Mouse (Mus musculus) common myeloid progenitor, adult 5-6 weeks (primary cell): ENCODE measurements around the gene Ntn5. TPM values are rescaled to one million over a fixed set of nuclear protein-coding genes. Genes with fewer than 3 reads are reported as not detected.

Source experiments
- ATAC-seq: replicated peaks from 2 replicates; pipeline ENCODE4 v1.8.0; 2016; ENCODE audit warnings: low read depth, mild to moderate bottlenecking, moderate TSS enrichment, inconsistent platforms; ENCODE audit not compliant: poor library complexity, severe bottlenecking
- total RNA-seq: library from RNA; stranded (forward); fragments of 200-1000, 187-1606 nt; gene quantifications from 2 replicates; pipeline ENCODE4 v1.2.3, GENCODE M21; 2017

The Ntn5 gene
- total RNA-seq, 1 experiment from 2014 or later = not detected

DNA sequence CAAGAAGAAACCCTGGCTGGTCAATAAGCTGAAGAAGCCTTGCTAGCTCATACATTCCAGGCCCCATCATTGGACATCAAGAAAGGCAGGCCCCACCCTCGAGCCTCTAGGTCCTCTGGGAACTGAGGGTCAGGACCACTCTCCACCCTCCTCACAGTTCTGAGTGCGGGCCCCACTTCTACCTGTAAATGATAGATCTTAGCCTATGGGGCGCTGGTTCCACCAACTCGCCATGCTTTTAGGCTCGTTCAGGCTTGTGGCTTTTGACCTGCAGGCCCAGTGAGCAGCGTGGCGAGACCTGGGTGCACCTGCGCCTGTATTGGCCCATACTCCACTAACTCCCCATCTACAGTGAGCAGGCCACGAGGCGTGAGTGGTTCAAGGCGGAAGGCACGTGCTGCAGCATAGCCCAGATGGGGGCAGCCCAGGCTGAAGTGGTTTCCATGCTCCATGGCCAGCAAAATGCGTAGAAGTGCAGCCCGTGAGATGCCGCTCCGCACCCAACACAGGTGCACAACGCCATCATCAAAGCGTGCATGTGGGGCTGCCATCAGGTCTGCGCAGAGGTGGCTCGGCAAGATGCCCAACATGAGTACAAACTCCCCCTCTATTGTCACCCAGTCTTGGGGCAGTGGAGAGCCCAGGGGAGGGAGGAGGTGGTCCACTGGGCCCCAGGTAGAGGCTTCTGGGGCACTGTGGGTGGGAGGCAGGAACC lies 26.8 kb downstream of the Ntn5 start:
- ATAC-seq = no peak

DNA sequence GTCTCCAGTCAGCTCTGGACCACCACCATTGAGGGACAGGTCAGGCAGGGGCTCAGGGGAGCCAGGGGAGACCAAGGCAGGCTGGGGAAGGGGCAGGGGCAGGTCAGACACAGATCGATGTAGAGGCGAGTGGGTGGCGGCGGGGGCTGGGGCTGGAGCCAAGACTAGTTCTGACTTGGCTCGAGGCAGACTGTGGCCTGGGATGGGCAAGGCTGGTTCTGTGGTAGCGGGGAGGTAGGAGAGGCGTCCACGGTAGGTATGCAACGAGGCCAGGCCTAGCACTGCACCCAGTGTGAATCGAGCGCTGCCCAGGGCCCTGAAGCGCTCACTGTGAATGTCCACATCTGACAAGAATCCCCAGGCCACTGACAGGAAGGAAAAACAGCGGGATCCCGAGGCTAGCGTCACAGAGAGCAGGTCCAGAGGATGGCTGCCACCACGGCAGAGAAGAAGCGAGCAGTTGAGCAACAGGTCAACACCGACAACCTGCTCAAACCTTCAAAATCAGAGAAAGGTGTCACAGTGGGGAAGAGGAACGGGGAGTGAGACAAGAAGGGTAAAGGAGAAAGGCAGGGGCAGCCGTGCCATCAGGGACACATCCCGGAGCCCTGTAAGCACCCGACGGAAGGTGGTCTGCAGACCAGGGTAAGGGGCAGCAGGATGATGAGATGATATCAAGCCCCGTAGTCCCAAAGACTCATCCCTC lies 27.6 kb downstream of the Ntn5 start:
- ATAC-seq = no peak

DNA sequence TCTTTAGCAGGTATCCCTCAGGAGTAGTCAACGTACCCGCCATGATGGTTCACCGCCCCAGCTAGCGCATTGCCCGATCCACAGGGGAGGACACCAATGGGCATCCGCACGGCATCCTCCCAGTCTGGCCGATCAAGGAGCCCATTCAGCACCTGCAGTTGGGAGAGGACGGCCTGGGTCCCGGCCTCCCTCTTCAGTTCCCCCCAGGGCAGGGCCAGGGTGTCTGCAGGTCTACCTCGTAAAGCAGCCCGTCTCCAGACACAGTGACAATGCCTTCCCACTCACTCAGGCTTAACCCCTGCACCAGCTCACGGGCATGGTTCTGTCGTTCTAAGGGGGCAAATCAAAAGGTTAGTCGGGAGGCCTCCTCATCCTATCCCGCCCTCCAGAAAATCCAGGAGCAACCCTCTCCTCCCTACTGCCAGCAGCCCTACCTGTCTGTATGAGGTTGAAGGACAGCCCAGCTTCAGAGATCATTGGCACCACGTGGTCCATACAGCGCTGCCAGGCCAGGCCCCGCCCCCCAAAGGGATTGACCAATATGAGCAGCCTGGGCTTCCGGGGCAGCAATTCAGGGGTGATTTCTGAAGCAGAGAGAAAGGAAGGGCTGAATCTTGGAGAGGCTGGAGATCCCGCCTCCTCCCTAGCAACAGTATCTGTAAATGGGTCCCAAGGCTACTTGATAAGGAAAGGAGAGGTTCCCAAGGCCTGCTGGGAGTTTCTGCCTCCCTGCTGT lies 28.4 kb downstream of the Ntn5 start:
- ATAC-seq = no peak

DNA sequence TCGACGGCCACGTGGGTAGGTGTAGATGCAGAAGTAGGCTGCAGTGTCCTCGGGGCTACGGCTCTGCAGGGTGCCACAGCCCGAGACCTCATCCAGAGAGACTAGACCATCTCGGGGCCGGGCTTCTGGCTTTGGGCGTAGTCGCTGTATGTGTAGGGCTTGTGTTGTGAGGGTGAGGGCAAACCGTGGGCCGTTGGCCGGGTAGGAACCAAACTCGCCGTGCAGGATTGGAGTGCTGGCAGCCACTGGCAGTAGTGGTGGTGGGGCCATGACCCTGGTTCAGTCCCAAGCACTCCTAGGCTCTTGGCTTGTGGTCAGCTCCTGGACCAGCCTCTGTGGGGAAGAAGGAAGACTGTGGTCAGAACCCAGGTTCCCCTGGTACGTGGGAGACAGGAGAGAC lies 29.6 kb downstream of the Ntn5 start:
- no peak for ATAC-seq

DNA sequence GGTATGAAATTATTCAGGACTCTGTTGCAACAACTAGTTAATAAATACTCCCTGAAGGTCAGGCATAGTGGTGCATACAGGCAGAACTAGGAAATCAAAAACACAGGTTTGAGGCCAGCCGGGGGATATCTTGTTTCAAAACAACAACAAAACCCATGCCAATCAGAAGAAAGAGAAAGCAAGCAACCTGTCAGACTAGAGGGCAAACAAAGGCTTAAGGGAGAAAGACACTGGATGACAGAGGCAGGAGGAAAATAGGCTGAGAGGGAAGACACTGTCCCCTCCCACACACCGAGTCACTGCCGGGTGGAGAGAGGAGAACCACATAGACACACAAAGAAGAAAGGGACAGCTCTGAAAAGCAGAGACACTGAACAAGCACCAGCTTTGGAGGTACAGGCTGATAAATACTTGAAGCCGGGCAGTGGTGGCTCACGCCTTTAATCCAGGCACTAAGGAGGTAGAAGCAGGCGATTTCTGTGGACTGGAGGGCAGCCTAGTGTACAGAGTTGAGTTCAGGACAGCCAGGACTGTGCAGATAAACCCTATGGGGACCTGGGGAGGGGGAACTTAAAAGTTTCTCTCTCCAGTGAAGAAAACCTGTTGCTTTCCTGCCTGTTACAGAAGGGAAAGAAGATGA lies 30.2 kb downstream of the Ntn5 start:
- no peak for ATAC-seq

DNA sequence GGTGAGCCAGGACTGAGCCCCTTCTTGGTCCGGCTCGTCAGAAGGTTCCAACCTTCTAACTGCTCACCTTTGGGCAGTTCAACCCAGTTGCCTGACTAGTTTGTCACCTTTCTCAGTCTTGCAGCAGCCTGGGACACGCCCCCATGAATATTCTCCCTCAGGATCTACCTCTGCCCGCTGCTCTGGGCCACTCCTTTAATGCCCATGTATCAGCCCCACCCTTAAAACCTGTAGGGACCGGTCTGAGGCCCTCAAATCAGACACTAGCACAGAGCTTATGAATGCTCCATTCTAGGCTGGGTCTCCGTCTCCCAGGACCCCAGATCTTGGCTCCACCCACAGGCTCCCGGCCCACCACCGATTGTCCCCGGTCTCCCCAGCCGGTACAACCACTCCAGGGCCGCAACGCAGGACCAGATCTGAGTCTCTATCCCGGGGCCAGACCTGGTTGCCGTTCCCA lies 30.8 kb downstream of the Ntn5 start:
- peak; percentile 0; the same call in 1 of the 2 replicates for ATAC-seq

DNA sequence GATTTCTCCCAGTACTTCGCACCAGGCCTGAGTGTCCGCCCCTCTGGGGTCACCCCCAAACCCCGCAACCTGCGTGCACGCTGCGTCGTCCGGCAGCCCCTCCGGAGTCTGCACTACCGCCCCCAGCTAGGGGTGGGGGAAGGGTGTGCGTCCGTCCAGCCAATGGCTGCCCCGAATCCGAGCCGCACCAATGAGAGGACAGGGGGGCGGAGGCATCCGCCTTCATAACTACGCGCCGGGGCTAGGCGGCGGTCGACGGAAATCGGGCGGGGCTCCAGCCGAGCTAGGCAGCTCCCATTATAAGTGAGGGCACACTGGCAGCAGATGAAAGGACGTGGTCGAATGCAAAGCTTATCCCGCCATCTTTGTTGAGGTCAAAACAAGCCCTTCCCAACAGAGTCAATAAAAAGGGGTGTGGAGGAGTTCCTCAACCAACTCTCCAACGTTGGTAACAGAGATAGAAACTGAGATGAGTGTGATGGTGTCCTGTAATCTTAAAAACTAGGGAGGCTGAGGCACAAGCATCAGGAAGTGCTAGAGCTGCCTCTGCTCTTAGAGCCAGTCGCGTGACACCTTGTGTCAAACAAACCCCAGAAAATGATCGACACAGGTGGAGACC lies 31.4 kb downstream of the Ntn5 start, which contains the start of gene Rpl18:
Gene Rpl18, plus strand, starts transcription at position 368 of the 619 bp plus-strand sequence.
- ATAC-seq = peak; percentile 74

DNA sequence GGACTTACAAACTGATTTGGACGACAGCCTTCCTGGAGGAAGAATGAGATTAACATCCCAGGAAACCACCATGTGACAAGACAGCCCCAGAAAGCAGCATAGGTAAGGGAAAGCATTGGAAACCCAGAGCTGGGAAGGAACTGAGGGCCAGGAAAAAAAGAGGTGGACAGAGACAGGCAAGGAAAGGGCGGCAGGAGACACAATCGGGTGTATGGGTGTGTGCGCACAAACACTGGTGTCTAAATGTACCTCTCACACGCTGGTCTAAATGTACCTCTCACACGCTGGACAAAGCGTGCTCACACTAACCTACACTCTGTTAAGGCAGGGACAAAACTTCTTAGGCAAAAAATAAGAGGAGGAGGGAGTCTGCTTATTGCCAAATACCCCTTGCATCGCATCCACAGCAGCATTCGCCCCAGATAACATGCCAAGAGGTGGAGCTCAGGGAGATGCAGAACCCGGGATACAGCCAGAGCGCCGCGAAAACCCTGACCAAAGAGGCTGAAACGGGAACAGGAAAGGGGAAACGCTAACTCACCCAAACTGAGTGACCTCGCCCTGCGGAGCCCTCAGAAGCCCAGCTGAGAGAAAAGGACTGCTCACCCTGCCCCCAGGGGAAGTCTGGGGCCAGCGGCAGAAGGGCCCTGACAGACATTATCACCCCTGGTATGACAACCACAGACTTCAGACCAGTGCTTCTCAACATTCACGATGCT lies 32.1 kb downstream of the Ntn5 start:
- peak; percentile 8 for ATAC-seq

DNA sequence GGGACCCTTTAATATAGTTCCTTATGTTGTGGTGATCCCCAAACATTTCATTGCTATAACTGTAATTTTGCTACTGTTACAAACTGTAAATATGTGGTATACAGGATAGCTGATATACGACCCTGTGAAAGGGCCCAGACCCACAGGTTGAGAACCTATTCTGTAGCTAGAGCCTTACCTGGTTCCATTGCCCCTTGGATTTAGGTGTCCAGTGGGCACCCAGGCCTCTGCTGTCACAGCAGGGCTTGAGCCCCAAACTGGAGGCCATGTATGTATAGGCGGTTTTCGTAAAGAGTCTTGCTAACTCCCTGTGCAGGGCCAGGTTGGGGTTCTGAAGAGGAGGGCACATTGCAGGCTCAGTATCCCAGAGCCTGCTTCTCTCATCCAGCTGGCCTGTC lies 32.6 kb downstream of the Ntn5 start:
- ATAC-seq = no peak

DNA sequence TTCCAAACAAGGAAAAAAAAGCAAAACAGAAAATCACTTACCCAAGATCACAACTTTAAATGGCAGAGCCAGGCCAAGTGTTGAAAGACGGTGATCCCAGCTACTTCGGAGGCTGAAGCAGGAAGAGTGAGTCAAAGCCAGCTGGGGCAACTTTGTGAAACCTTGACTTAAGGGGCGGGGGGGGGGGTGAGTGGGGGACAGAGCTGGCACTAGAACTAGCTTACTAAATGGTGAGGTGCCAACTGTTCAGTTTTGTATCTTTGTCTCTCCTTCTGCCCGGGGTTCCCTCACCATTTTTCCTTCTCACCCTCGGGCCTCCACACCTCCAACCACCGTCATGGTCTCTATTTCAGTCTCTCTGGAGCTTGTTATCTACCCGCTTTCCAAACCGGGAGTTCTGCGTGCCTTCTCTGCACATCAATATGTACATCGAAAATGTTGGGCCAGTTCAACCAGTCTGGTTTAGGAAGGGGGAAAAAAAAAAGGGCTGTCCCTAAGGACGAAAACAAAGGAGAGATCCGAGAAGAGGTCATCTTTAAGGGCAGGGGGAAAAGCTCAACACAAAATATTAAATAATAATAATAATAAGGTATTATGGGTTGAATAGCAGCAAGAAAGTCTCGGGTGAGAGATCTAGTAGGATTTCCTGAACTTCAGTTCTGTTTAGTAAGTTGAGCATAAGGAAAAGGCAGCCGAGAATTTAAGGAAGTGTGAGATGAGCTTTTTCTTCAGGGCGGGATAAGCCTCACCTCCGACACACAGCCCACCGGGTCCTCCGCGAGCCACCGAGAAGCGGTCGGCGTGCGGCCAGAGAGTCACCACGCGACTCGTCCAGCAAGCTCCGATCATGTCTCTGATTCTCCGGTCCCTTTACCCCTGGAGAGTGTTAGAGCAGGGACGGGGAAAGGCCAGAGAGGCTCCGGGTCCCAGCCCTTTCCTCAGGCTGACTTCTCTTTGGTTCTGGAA lies 33.4 kb downstream of the Ntn5 start:
- ATAC-seq = peak; percentile 26

DNA sequence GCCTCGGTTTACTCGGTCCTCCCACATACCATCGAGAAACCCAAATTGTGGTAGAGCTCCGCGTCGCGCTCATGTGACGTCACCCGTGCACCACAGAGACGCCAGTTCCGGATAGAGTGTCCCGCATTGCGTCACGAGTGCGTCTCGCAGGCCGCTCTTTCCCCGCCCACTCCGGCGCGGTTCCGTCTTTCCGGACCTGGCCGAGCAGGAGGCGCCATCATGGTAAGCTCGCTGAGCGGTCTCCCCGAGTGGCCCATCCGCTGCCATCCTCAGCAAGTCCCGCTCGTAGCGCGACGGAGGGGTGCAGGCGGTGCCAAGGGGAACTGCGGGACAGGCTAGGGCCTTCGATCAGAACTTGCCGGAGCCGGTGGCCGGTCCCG lies 34.1 kb downstream of the Ntn5 start, which contains the start of gene Sphk2:
Gene Sphk2, minus strand, starts transcription at position 85 of the 380 bp plus-strand sequence.
- ATAC-seq = peak; percentile 63

DNA sequence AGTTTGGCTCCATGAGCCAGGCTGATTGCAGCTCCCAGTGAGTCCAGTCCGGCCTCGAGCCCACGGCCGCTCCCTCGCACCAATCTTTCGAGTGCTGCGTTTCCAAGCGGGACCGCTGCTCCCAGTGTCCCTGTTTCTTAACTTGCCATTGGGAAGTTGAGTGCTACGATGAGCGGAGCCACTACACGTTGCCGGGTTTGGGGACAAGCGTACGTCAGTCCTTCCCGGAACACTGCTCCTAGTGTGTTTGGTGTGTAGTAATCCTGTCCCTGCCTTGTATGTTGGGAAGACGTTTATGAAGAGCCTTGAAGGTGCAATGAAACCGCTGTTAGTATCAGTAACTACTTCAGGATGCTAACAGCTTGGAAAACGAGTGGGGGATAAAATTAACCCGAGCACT lies 34.5 kb downstream of the Ntn5 start:
- ATAC-seq = no peak

DNA sequence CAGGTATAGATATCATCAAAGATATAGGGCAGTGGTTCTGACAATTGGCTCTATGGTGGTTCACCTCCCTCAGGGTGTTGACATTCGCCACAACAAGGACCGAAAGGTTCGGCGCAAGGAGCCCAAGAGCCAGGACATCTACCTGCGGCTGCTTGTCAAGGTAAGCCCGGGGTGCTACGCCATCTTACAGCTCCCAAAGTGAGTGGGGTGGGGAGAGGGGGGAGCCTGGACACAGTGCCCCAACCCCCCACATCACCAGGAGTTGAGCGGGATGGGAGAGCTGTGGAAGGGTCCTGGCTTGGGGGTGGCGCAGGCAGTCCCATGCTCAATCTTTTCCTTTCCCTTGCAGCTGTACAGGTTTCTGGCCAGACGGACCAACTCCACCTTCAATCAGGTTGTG lies 35.4 kb downstream of the Ntn5 start:
- ATAC-seq = no peak

DNA sequence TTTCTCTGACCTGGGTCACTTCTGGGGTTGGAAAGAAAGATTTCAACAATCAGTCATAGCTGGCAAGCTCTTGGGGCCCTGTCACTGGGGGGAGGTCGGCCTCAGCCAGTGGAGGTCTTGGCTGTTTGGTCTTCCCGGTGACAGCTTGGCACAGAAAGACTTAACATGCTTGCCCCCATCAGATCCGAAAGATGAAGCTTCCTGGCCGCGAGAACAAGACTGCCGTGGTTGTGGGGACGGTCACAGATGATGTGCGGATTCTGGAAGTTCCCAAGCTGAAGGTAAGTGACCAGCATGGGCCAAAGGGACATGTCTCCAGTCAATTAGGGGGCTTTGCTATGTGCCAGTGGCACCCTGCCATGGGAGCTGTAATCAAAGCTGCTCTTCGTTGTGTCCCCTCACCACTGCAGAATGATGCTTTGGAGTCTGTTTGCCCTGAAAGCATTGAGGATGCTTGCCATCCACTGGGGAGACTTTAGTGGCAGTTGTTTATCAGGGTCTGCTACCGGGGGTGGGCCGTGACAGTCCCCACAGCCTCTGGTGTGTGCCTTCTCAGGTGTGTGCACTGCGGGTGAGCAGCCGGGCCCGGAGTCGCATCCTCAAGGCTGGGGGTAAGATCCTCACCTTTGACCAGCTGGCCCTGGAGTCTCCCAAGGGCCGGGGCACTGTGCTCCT lies 36.1 kb downstream of the Ntn5 start:
- ATAC-seq = no peak

DNA sequence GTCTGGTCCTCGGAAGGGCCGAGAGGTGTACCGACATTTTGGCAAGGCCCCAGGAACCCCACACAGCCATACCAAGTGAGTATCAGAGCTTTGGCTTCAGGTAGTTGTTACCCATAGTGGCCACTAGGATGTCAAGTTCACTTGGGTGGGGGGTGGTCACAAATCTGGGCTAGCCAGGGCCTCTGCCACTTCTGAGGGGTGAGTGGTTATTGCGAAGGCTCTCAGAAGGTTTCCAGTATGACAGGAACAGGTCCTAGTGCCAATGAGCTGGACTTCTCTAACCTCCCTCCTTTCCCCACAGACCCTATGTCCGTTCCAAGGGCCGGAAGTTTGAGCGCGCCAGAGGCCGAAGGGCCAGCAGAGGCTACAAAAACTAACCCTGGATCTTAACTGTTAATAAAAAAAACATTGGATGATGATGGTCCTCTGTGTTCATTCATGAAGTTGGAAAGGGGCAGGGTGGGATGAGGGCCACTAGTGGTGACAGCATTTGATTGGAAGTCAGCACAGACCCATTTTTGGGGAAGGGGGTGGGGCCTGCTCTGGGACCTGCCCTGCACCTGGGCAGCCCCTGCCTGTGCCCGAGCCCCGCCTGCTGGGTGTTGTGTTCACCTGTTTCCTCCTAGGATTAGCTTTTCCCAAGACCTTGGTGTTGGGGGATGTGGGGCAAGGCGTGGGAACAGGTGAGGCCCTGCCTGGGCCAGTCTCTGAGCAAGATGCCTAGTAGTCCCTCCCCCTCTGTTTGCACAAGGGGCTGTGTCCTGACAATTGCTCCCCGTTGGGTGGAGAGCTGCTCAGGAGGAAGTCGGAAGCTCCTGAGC lies 36.8 kb downstream of the Ntn5 start, which contains the start of gene Fam83e:
Gene Fam83e, plus strand, starts transcription at position 800 of the 821 bp plus-strand sequence.
- no peak for ATAC-seq

DNA sequence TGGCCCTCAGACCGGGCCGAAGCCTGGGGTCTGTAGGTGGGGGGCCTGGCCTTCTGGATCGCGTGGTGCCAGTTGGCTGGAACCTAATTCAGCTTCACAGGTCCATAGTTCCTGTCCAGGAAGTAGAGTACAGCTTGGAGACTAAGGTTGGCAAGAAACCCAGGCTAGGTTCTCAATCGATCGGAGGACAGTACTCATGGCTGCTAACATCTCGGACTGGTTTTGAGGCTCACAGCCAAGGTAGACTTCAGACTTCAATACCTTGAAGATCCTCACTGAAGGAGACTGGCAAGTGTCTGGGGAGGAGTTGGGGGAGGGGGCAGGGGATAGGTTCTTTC lies 37.4 kb downstream of the Ntn5 start:
- ATAC-seq = no peak
